Mouse (Mus musculus) embryonic facial prominence, embryonic 11.5 days (tissue): ENCODE data around the gene Tpmt. TPM values are rescaled to one million over a fixed set of nuclear protein-coding genes. Genes with fewer than 3 reads are reported as not detected.
A peak's percentile ranks its signal among the peaks of the same experiment; 100 is the strongest.

Source experiments
- ATAC-seq: fragments of 200-750 bp; cut with Nextera tagmentation; replicated peaks from 2 replicates; pipeline ENCODE4 v1.8.0; 2017; ENCODE audit warnings: low read depth; ENCODE audit not compliant: insufficient number of reproducible peaks, low FRiP score, low TSS enrichment
- DNase-seq: peaks from one replicate; pipeline ENCODE4 v3.0.0-alpha.2; 2015; ENCODE audit warnings: low spot score
- H3K27ac ChIP-seq: fragments of 300-500 bp; sonication (generic); replicated peaks from 2 replicates; pipeline ENCODE4 v1.5.1; 2014; ENCODE audit warnings: mild to moderate bottlenecking, low read depth, low read length, control low read depth
- H3K27me3 ChIP-seq: fragments of 300-500 bp; sonication (generic); 2 replicates; pipeline ENCODE4 v1.6.1; 2014; ENCODE audit warnings: mild to moderate bottlenecking, low read length, moderate library complexity, mixed read lengths; ENCODE audit not compliant: control insufficient read depth, insufficient read depth
- H3K36me3 ChIP-seq: fragments of 300-500 bp; sonication (generic); replicated peaks from 2 replicates; pipeline ENCODE4 v1.6.1; 2014; ENCODE audit warnings: low read depth, mild to moderate bottlenecking, low read length, moderate library complexity, mixed read lengths; ENCODE audit not compliant: control insufficient read depth, insufficient read depth
- H3K4me1 ChIP-seq: fragments of 300-500 bp; sonication (generic); 2 replicates; pipeline ENCODE4 v1.6.1; 2014; ENCODE audit warnings: low read length, mixed read lengths; ENCODE audit not compliant: control insufficient read depth, insufficient read depth
- H3K4me2 ChIP-seq: fragments of 300-500 bp; sonication (generic); 2 replicates; pipeline ENCODE4 v1.6.1; 2014; ENCODE audit warnings: low read depth, mild to moderate bottlenecking, control low read depth, low read length, moderate library complexity
- H3K4me3 ChIP-seq: fragments of 300-500 bp; sonication (generic); 2 replicates; pipeline ENCODE4 v1.5.1; 2014; ENCODE audit warnings: low read depth, low read length, control low read depth
- H3K9ac ChIP-seq: fragments of 300-500 bp; sonication (generic); replicated peaks from 2 replicates; pipeline ENCODE4 v1.6.1; 2014; ENCODE audit warnings: mild to moderate bottlenecking, control low read depth, low read length
- H3K9me3 ChIP-seq: fragments of 300-500 bp; sonication (generic); replicated peaks from 2 replicates; pipeline ENCODE4 v1.6.1; 2016; ENCODE audit warnings: mild to moderate bottlenecking, low read length, inconsistent platforms, mixed read lengths; ENCODE audit not compliant: control insufficient read depth
- WGBS: fragments of 180-500 bp; shearing (Covaris S2); extraction: QIAGEN DNeasy Blood & Tissue Kit; methylation state at CpG from one replicate; pipeline ENCODE4 v1.1.7; 2014; 5-methylcytosine and 5-hydroxymethylcytosine counted together
- polyA plus RNA-seq: library from polyadenylated mRNA; unstranded; fragments of >200 nt; fragmentation: Nextera tagmentation; extraction: Ambion mirVana; gene quantifications from 2 replicates; pipeline ENCODE4 v1.2.1, GENCODE M21; 2014

The Tpmt gene
- 32.2 and 38.2 TPM in 2 replicates for polyA plus RNA-seq

- 21% methylated on average over 10 of the region's 10 CpGs for WGBS
- Histone ChIP-seq H3K27ac (peak within 1 kb of the TSS; percentile 16; the same call in 1 of the 2 replicates), H3K9me3 (no peaks in the 10 kb centered on the region), H3K4me1 (no peaks in the 10 kb centered on the region; the same call in 1 of the 2 replicates), H3K9ac (peak within 1 kb of the TSS; percentile 71), H3K27me3 (no peaks in the 10 kb centered on the region), H3K4me3 (peak within 1 kb of the TSS; percentile 86), H3K4me2 (peak within 1 kb of the TSS; percentile 98), H3K36me3 (no peaks in the 10 kb centered on the region)
- no peak for ATAC-seq
- no peak for DNase-seq
These were observed at the start of gene Tpmt for GRCm38 (mm10) chr13:47044617-47044947. Gene Tpmt, minus strand, starts transcription at chr13:47044737.

- Histone ChIP-seq H3K4me1 (no peaks in the 10 kb centered on the region), H3K36me3 (peaks cover 13% of the 10 kb centered on the region), H3K4me2 (no peak overlapping the region), H3K9ac (no peak overlapping the region), H3K27me3 (no peaks in the 10 kb centered on the region), H3K9me3 (no peaks in the 10 kb centered on the region), H3K4me3 (no peak overlapping the region), H3K27ac (no peak overlapping the region)
- 98% methylated on average over 2 of the region's 2 CpGs for WGBS
- ATAC-seq = no peak
- no peak for DNase-seq
These were observed 49.3 kb upstream of the Tpmt start for GRCm38 (mm10) chr13:47093791-47094190.

GRCm38 (mm10) chr13:47089271-47089670 is 44.7 kb upstream of the Tpmt start:
- Histone ChIP-seq H3K4me2 (no peak overlapping the region), H3K27ac (no peak overlapping the region), H3K4me3 (no peak overlapping the region), H3K4me1 (no peaks in the 10 kb centered on the region), H3K9ac (no peak overlapping the region), H3K27me3 (no peaks in the 10 kb centered on the region), H3K36me3 (peaks cover 8% of the 10 kb centered on the region), H3K9me3 (no peaks in the 10 kb centered on the region)
- no peak for ATAC-seq
- no peak for DNase-seq
- 91% methylated on average over 2 of the region's 2 CpGs for WGBS

- ATAC-seq = no peak
- H3K9ac ChIP-seq = no peak overlapping the region
- no peak overlapping the region for H3K4me3 ChIP-seq
- no peak for DNase-seq
- WGBS = 100% methylated on average over 1 of the region's 1 CpGs
- no peaks in the 10 kb centered on the region for H3K27me3 ChIP-seq
- H3K4me1 ChIP-seq = no peaks in the 10 kb centered on the region
- H3K4me2 ChIP-seq = no peak overlapping the region
- H3K9me3 ChIP-seq = no peaks in the 10 kb centered on the region
- H3K27ac ChIP-seq = no peak overlapping the region
- peaks cover 5% of the 10 kb centered on the region for H3K36me3 ChIP-seq
These were observed 43.9 kb upstream of the Tpmt start for GRCm38 (mm10) chr13:47088433-47088832.

GRCm38 (mm10) chr13:47080905-47081505 is 36.5 kb upstream of the Tpmt start:
- Histone ChIP-seq H3K27ac (no peak overlapping the region), H3K27me3 (no peaks in the 10 kb centered on the region), H3K9ac (no peak overlapping the region), H3K9me3 (no peaks in the 10 kb centered on the region), H3K4me2 (no peak overlapping the region), H3K36me3 (no peaks in the 10 kb centered on the region; the same call in none of the 2 replicates), H3K4me3 (no peak overlapping the region), H3K4me1 (no peaks in the 10 kb centered on the region)
- WGBS = 85% methylated on average over 4 of the region's 4 CpGs
- DNase-seq = no peak
- ATAC-seq = no peak

- no peak for ATAC-seq
- Histone ChIP-seq H3K9ac (no peak overlapping the region), H3K9me3 (no peaks in the 10 kb centered on the region), H3K4me3 (no peak overlapping the region), H3K4me2 (no peak overlapping the region), H3K27ac (no peak overlapping the region), H3K27me3 (no peaks in the 10 kb centered on the region), H3K4me1 (no peaks in the 10 kb centered on the region), H3K36me3 (no peaks in the 10 kb centered on the region; the same call in 1 of the 2 replicates)
- peak; percentile 4 for DNase-seq
- 69% methylated on average over 5 of the region's 5 CpGs for WGBS
These were observed 34.3 kb upstream of the Tpmt start for GRCm38 (mm10) chr13:47078799-47079198.

GRCm38 (mm10) chr13:47077367-47077766 is 32.8 kb upstream of the Tpmt start:
- no peaks in the 10 kb centered on the region for H3K27me3 ChIP-seq
- no peak for ATAC-seq
- H3K36me3 ChIP-seq = no peaks in the 10 kb centered on the region; the same call in 1 of the 2 replicates
- H3K27ac ChIP-seq = no peak overlapping the region
- H3K9ac ChIP-seq = no peak overlapping the region
- no peaks in the 10 kb centered on the region for H3K4me1 ChIP-seq
- H3K9me3 ChIP-seq = no peaks in the 10 kb centered on the region
- H3K4me2 ChIP-seq = no peak overlapping the region
- no peak overlapping the region for H3K4me3 ChIP-seq
- DNase-seq = no peak

GRCm38 (mm10) chr13:47076156-47076555 is 31.6 kb upstream of the Tpmt start:
- Histone ChIP-seq H3K27me3 (no peaks in the 10 kb centered on the region), H3K9me3 (no peaks in the 10 kb centered on the region), H3K36me3 (no peaks in the 10 kb centered on the region; the same call in 1 of the 2 replicates), H3K27ac (no peak overlapping the region), H3K4me2 (no peak overlapping the region), H3K9ac (no peak overlapping the region), H3K4me3 (no peak overlapping the region), H3K4me1 (no peaks in the 10 kb centered on the region)
- DNase-seq (no peak), ATAC-seq (no peak)
- 87% methylated on average over 5 of the region's 5 CpGs for WGBS
